Mouse (Mus musculus) embryonic facial prominence, embryonic 12.5 days (tissue): ENCODE measurements around the gene Dock4. TPM values are rescaled to one million over a fixed set of nuclear protein-coding genes. Genes with fewer than 3 reads are reported as not detected.
"Not testable (repeated sequence)": the region's sequence is repeated elsewhere in the genome, so short reads cannot be mapped to it uniquely, and the experiment has no call there.

Source experiments
- ATAC-seq: fragments of 200-750 bp; cut with Nextera tagmentation; 2 replicates; pipeline ENCODE4 v1.8.0; 2017; ENCODE audit not compliant: insufficient number of reproducible peaks, insufficient read depth, low FRiP score, low TSS enrichment
- H3K27ac ChIP-seq: fragments of 300-500 bp; sonication (generic); 2 replicates; pipeline ENCODE4 v1.5.1; 2016; ENCODE audit warnings: mild to moderate bottlenecking
- H3K27me3 ChIP-seq: fragments of 300-500 bp; sonication (generic); 2 replicates; pipeline ENCODE4 v1.6.1; 2016; ENCODE audit warnings: mild to moderate bottlenecking, moderate library complexity
- H3K36me3 ChIP-seq: fragments of 300-500 bp; sonication (generic); 2 replicates; pipeline ENCODE4 v1.6.1; 2016; ENCODE audit warnings: mild to moderate bottlenecking
- H3K4me1 ChIP-seq: fragments of 300-500 bp; sonication (generic); 2 replicates; pipeline ENCODE4 v1.6.1; 2016
- H3K4me2 ChIP-seq: fragments of 300-500 bp; sonication (generic); replicated peaks from 2 replicates; pipeline ENCODE4 v1.6.1; 2016; ENCODE audit warnings: mild to moderate bottlenecking, moderate library complexity
- H3K4me3 ChIP-seq: fragments of 300-500 bp; sonication (generic); 2 replicates; pipeline ENCODE4 v1.5.1; 2016; ENCODE audit warnings: mild to moderate bottlenecking
- H3K9ac ChIP-seq: fragments of 300-500 bp; sonication (generic); 2 replicates; pipeline ENCODE4 v1.6.1; 2016; ENCODE audit warnings: mild to moderate bottlenecking, moderate library complexity
- H3K9me3 ChIP-seq: fragments of 300-500 bp; sonication (generic); 2 replicates; pipeline ENCODE4 v1.6.1; 2016; ENCODE audit warnings: mild to moderate bottlenecking, moderate library complexity
- WGBS: fragments of 180-500 bp; shearing (Covaris S2); methylation state at CpG from one replicate; pipeline ENCODE4 v1.1.7; 2016; 5-methylcytosine and 5-hydroxymethylcytosine counted together
- polyA plus RNA-seq: library from polyadenylated mRNA; unstranded; fragments of >200 nt; fragmentation: Nextera tagmentation; extraction: Ambion mirVana; gene quantifications from 2 replicates; pipeline ENCODE4 v1.2.1, GENCODE M21; 2016

Dock4 gene
- polyA plus RNA-seq, 1 experiment from 2014 or later, result 24.5 TPM

- ATAC-seq, result no peak
- H3K27me3 ChIP-seq, result no peaks in the 10 kb centered on the region
- H3K36me3 ChIP-seq, result no peaks in the 10 kb centered on the region
- 90% methylated on average over 5 of the region's 5 CpGs for WGBS
- no peaks in the 10 kb centered on the region for H3K9me3 ChIP-seq
- H3K4me2 ChIP-seq, result no peak overlapping the region
- no peaks in the 10 kb centered on the region for H3K4me1 ChIP-seq
- no peak overlapping the region for H3K9ac ChIP-seq
- H3K4me3 ChIP-seq, result no peak overlapping the region
- no peak overlapping the region for H3K27ac ChIP-seq
Observed at GRCm38 (mm10) chr12:40838940-40839339, 393.2 kb downstream of the Dock4 start.

GRCm38 (mm10) chr12:40839817-40840216, 394.1 kb downstream of the Dock4 start:
- H3K4me3 ChIP-seq, result no peak overlapping the region
- H3K9ac ChIP-seq, result no peak overlapping the region
- H3K4me1 ChIP-seq, result no peaks in the 10 kb centered on the region
- no peaks in the 10 kb centered on the region for H3K36me3 ChIP-seq
- H3K4me2 ChIP-seq, result no peak overlapping the region
- no peak overlapping the region for H3K27ac ChIP-seq
- H3K9me3 ChIP-seq, result no peaks in the 10 kb centered on the region
- no peak for ATAC-seq
- H3K27me3 ChIP-seq, result no peaks in the 10 kb centered on the region
- 76% methylated on average over 4 of the region's 4 CpGs for WGBS

- Histone ChIP-seq H3K9ac (no peak overlapping the region), H3K27me3 (no peaks in the 10 kb centered on the region), H3K4me3 (no peak overlapping the region), H3K9me3 (no peaks in the 10 kb centered on the region), H3K4me1 (no peaks in the 10 kb centered on the region), H3K27ac (no peak overlapping the region), H3K4me2 (no peak overlapping the region), H3K36me3 (no peaks in the 10 kb centered on the region)
- ATAC-seq, result no peak
- WGBS, result 85% methylated on average over 10 of the region's 10 CpGs
Observed at GRCm38 (mm10) chr12:40842251-40842988, 396.7 kb downstream of the Dock4 start.

- 77% methylated on average over 5 of the region's 5 CpGs for WGBS
- no peaks in the 10 kb centered on the region for H3K4me1 ChIP-seq
- no peaks in the 10 kb centered on the region for H3K36me3 ChIP-seq
- H3K4me2 ChIP-seq, result no peak overlapping the region
- H3K27ac ChIP-seq, result no peak overlapping the region
- no peak for ATAC-seq
- H3K9me3 ChIP-seq, result no peaks in the 10 kb centered on the region
- no peak overlapping the region for H3K9ac ChIP-seq
- no peaks in the 10 kb centered on the region for H3K27me3 ChIP-seq
- H3K4me3 ChIP-seq, result no peak overlapping the region
Observed at GRCm38 (mm10) chr12:40842991-40843390, 397.2 kb downstream of the Dock4 start.

- no peaks in the 10 kb centered on the region for H3K9me3 ChIP-seq
- H3K27me3 ChIP-seq, result no peaks in the 10 kb centered on the region
- H3K36me3 ChIP-seq, result no peaks in the 10 kb centered on the region
- H3K27ac ChIP-seq, result no peak overlapping the region
- H3K9ac ChIP-seq, result no peak overlapping the region
- no peak overlapping the region for H3K4me3 ChIP-seq
- no peak overlapping the region for H3K4me2 ChIP-seq
- H3K4me1 ChIP-seq, result no peaks in the 10 kb centered on the region
- no peak for ATAC-seq
- 63% methylated on average over 3 of the region's 3 CpGs for WGBS
Observed at GRCm38 (mm10) chr12:40843474-40844080, 397.8 kb downstream of the Dock4 start.

- Histone ChIP-seq H3K4me1 (no peaks in the 10 kb centered on the region), H3K36me3 (no peaks in the 10 kb centered on the region), H3K4me2 (no peak overlapping the region), H3K27me3 (no peaks in the 10 kb centered on the region), H3K4me3 (no peak overlapping the region), H3K9me3 (no peaks in the 10 kb centered on the region), H3K27ac (no peak overlapping the region), H3K9ac (no peak overlapping the region)
- 93% methylated on average over 22 of the region's 22 CpGs for WGBS
- no peak for ATAC-seq
Observed at GRCm38 (mm10) chr12:40844324-40844723, 398.6 kb downstream of the Dock4 start.

- no peaks in the 10 kb centered on the region for H3K36me3 ChIP-seq
- H3K9me3 ChIP-seq, result 0 out of 2 replicates have a peak, but pooled peaks cover 3% of the 10 kb centered on the region
- no peak overlapping the region for H3K4me2 ChIP-seq
- no peak overlapping the region for H3K9ac ChIP-seq
- H3K27me3 ChIP-seq, result no peaks in the 10 kb centered on the region
- H3K27ac ChIP-seq, result no peak overlapping the region
- WGBS, result 87% methylated on average over 7 of the region's 7 CpGs
- H3K4me1 ChIP-seq, result no peaks in the 10 kb centered on the region
- ATAC-seq, result no peak
- H3K4me3 ChIP-seq, result no peak overlapping the region
Observed at GRCm38 (mm10) chr12:40854705-40855367, 409.1 kb downstream of the Dock4 start.

GRCm38 (mm10) chr12:40857466-40857865, 411.7 kb downstream of the Dock4 start:
- no peaks in the 10 kb centered on the region for H3K27me3 ChIP-seq
- H3K9ac ChIP-seq, result no peak overlapping the region
- no peaks in the 10 kb centered on the region for H3K4me1 ChIP-seq
- 0 out of 2 replicates have a peak, but pooled peaks cover 3% of the 10 kb centered on the region for H3K9me3 ChIP-seq
- H3K4me2 ChIP-seq, result no peak overlapping the region
- no peak for ATAC-seq
- no peak overlapping the region for H3K27ac ChIP-seq
- WGBS, result 95% methylated on average over 6 of the region's 7 CpGs
- H3K4me3 ChIP-seq, result no peak overlapping the region
- no peaks in the 10 kb centered on the region for H3K36me3 ChIP-seq

- WGBS, result 68% methylated on average over 7 of the region's 7 CpGs
Observed at GRCm38 (mm10) chr12:40858763-40859162, 413.0 kb downstream of the Dock4 start.

GRCm38 (mm10) chr12:40870387-40870786, 424.6 kb downstream of the Dock4 start:
- WGBS, result 91% methylated on average over 5 of the region's 5 CpGs
- no peak overlapping the region for H3K4me3 ChIP-seq
- H3K27me3 ChIP-seq, result no peaks in the 10 kb centered on the region
- peaks cover 9% of the 10 kb centered on the region; the same call in 1 of the 2 replicates for H3K9me3 ChIP-seq
- no peaks in the 10 kb centered on the region for H3K36me3 ChIP-seq
- ATAC-seq, result no peak
- H3K4me2 ChIP-seq, result no peak overlapping the region
- no peaks in the 10 kb centered on the region for H3K4me1 ChIP-seq
- H3K9ac ChIP-seq, result no peak overlapping the region
- H3K27ac ChIP-seq, result no peak overlapping the region

More at GRCm38 (mm10) chr12:40858763-40859162, 413.0 kb downstream of the Dock4 start:
- not testable (repeated sequence) for H3K4me2 ChIP-seq, H3K36me3 ChIP-seq, H3K27me3 ChIP-seq, ATAC-seq, H3K9ac ChIP-seq, H3K27ac ChIP-seq, H3K4me1 ChIP-seq, H3K4me3 ChIP-seq, H3K9me3 ChIP-seq

- Histone ChIP-seq H3K27ac (no peak overlapping the region), H3K9me3 (peaks cover 9% of the 10 kb centered on the region; the same call in 1 of the 2 replicates), H3K9ac (no peak overlapping the region), H3K4me3 (no peak overlapping the region), H3K36me3 (no peaks in the 10 kb centered on the region), H3K4me1 (no peaks in the 10 kb centered on the region), H3K27me3 (no peaks in the 10 kb centered on the region), H3K4me2 (no peak overlapping the region)
- no peak for ATAC-seq
- 98% methylated on average over 3 of the region's 3 CpGs for WGBS
Observed at GRCm38 (mm10) chr12:40872716-40873115, 427.0 kb downstream of the Dock4 start.

GRCm38 (mm10) chr12:40873267-40873666, 427.5 kb downstream of the Dock4 start:
- H3K36me3 ChIP-seq, ATAC-seq, H3K9me3 ChIP-seq, H3K9ac ChIP-seq, H3K27ac ChIP-seq, H3K4me1 ChIP-seq, H3K4me3 ChIP-seq, H3K27me3 ChIP-seq, H3K4me2 ChIP-seq: not testable (repeated sequence)
- 74% methylated on average over 7 of the region's 7 CpGs for WGBS
